Mouse (Mus musculus): ENCODE data around the gene H2-T22. TPM values are rescaled to one million over a fixed set of nuclear protein-coding genes. Genes with fewer than 3 reads are reported as not detected.

H2-T22 gene
- polyA plus RNA-seq, 1 experiment from 2014 or later = 5.9 TPM

- no peak for ATAC-seq (ENCODE audit: low read depth)
- H3K27ac ChIP-seq (ENCODE audit: low read depth, low read length) = no peak overlapping the region
- no peak overlapping the region for H3K9ac ChIP-seq (replicated peaks; ENCODE audit: low read depth, low read length)
- no peak overlapping the region for H3K4me3 ChIP-seq (ENCODE audit: low read depth, low read length)
- no peaks in the 10 kb centered on the region for H3K4me1 ChIP-seq (ENCODE audit: control insufficient read depth, insufficient read depth, low read length)
- WGBS = 97% methylated on average over 6 of the region's 6 CpGs
- no peaks in the 10 kb centered on the region for H3K36me3 ChIP-seq (ENCODE audit: control insufficient read depth, insufficient read depth, low read length)
- no peaks in the 10 kb centered on the region for H3K27me3 ChIP-seq (ENCODE audit: control insufficient read depth, insufficient read depth, low read length)
- H3K4me2 ChIP-seq (ENCODE audit: low read depth, low read length) = no peak overlapping the region
- H3K9me3 ChIP-seq (ENCODE audit: control insufficient read depth, low read length) = no peaks in the 10 kb centered on the region
Measured at GRCm38 (mm10) chr17:36001966-36002365, 40.6 kb downstream of the H2-T22 start.

GRCm38 (mm10) chr17:36001121-36001897 is 41.2 kb downstream of the H2-T22 start:
- H3K4me1 ChIP-seq (ENCODE audit: control insufficient read depth, insufficient read depth, low read length) = 0 out of 2 replicates have a peak, but pooled peaks cover under 1% of the 10 kb centered on the region
- 91% methylated on average over 12 of the region's 12 CpGs for WGBS
- no peak for ATAC-seq (ENCODE audit: low read depth)
- no peaks in the 10 kb centered on the region for H3K27me3 ChIP-seq (ENCODE audit: control insufficient read depth, insufficient read depth, low read length)
- H3K9me3 ChIP-seq (ENCODE audit: control insufficient read depth, low read length) = no peaks in the 10 kb centered on the region
- no peak overlapping the region for H3K4me3 ChIP-seq (ENCODE audit: low read depth, low read length)
- H3K27ac ChIP-seq (ENCODE audit: low read depth, low read length) = no peak overlapping the region
- no peak overlapping the region for H3K4me2 ChIP-seq (ENCODE audit: low read depth, low read length)
- H3K9ac ChIP-seq (replicated peaks; ENCODE audit: low read depth, low read length) = no peak overlapping the region
- H3K36me3 ChIP-seq (ENCODE audit: control insufficient read depth, insufficient read depth, low read length) = no peaks in the 10 kb centered on the region

- H3K27me3 ChIP-seq (ENCODE audit: control insufficient read depth, insufficient read depth, low read length) = no peaks in the 10 kb centered on the region
- 88% methylated on average over 4 of the region's 4 CpGs for WGBS
- H3K27ac ChIP-seq (ENCODE audit: low read depth, low read length) = no peak overlapping the region
- no peak overlapping the region for H3K4me2 ChIP-seq (ENCODE audit: low read depth, low read length)
- 0 out of 2 replicates have a peak, but pooled peaks cover 4% of the 10 kb centered on the region for H3K4me1 ChIP-seq (ENCODE audit: control insufficient read depth, insufficient read depth, low read length)
- no peak overlapping the region for H3K9ac ChIP-seq (replicated peaks; ENCODE audit: low read depth, low read length)
- no peak for ATAC-seq (ENCODE audit: low read depth)
- H3K9me3 ChIP-seq (ENCODE audit: control insufficient read depth, low read length) = no peaks in the 10 kb centered on the region
- H3K4me3 ChIP-seq (ENCODE audit: low read depth, low read length) = no peak overlapping the region
- H3K36me3 ChIP-seq (ENCODE audit: control insufficient read depth, insufficient read depth, low read length) = no peaks in the 10 kb centered on the region
Measured at GRCm38 (mm10) chr17:36000349-36000748, 42.2 kb downstream of the H2-T22 start.

DNA sequence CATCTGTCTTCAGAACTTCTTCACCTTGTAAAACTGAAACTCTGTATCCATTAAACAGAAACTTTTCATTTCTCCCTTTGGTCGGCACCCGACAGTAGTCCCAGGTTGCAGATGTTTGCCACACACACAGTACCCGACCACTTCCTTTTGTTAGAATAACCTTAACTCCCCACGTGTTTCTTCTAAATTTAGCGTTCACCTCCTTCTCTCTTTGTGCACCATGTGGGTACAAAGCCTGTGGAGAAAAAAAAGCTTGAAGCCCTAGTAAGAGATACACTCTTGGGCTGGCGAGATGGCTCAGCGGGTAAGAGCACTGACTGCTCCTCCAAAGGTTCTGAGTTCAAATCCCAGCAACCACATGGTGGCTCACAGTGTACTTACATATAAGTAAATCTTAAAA is 43.2 kb downstream of the H2-T22 start:
- H3K4me3 ChIP-seq (ENCODE audit: low read depth, low read length) = no peak overlapping the region
- WGBS = 88% methylated on average over 7 of the region's 7 CpGs
- ATAC-seq (ENCODE audit: low read depth) = no peak
- 0 out of 2 replicates have a peak, but pooled peaks cover 4% of the 10 kb centered on the region for H3K4me1 ChIP-seq (ENCODE audit: control insufficient read depth, insufficient read depth, low read length)
- H3K27ac ChIP-seq (ENCODE audit: low read depth, low read length) = no peak overlapping the region
- no peaks in the 10 kb centered on the region for H3K9me3 ChIP-seq (ENCODE audit: control insufficient read depth, low read length)
- no peak overlapping the region for H3K9ac ChIP-seq (replicated peaks; ENCODE audit: low read depth, low read length)
- H3K36me3 ChIP-seq (ENCODE audit: control insufficient read depth, insufficient read depth, low read length) = no peaks in the 10 kb centered on the region
- H3K4me2 ChIP-seq (ENCODE audit: low read depth, low read length) = no peak overlapping the region
- H3K27me3 ChIP-seq (ENCODE audit: control insufficient read depth, insufficient read depth, low read length) = no peaks in the 10 kb centered on the region

- H3K4me2 ChIP-seq (ENCODE audit: low read depth, low read length) = no peak overlapping the region
- no peaks in the 10 kb centered on the region for H3K27me3 ChIP-seq (ENCODE audit: control insufficient read depth, insufficient read depth, low read length)
- H3K9me3 ChIP-seq (ENCODE audit: control insufficient read depth, low read length) = no peaks in the 10 kb centered on the region
- H3K36me3 ChIP-seq (ENCODE audit: control insufficient read depth, insufficient read depth, low read length) = no peaks in the 10 kb centered on the region
- 0 out of 2 replicates have a peak, but pooled peaks cover 4% of the 10 kb centered on the region for H3K4me1 ChIP-seq (ENCODE audit: control insufficient read depth, insufficient read depth, low read length)
- no peak overlapping the region for H3K27ac ChIP-seq (ENCODE audit: low read depth, low read length)
- 98% methylated on average over 6 of the region's 6 CpGs for WGBS
- no peak for ATAC-seq (ENCODE audit: low read depth)
- no peak overlapping the region for H3K4me3 ChIP-seq (ENCODE audit: low read depth, low read length)
- no peak overlapping the region for H3K9ac ChIP-seq (replicated peaks; ENCODE audit: low read depth, low read length)
Measured at GRCm38 (mm10) chr17:35998545-35999305, 43.8 kb downstream of the H2-T22 start.

DNA sequence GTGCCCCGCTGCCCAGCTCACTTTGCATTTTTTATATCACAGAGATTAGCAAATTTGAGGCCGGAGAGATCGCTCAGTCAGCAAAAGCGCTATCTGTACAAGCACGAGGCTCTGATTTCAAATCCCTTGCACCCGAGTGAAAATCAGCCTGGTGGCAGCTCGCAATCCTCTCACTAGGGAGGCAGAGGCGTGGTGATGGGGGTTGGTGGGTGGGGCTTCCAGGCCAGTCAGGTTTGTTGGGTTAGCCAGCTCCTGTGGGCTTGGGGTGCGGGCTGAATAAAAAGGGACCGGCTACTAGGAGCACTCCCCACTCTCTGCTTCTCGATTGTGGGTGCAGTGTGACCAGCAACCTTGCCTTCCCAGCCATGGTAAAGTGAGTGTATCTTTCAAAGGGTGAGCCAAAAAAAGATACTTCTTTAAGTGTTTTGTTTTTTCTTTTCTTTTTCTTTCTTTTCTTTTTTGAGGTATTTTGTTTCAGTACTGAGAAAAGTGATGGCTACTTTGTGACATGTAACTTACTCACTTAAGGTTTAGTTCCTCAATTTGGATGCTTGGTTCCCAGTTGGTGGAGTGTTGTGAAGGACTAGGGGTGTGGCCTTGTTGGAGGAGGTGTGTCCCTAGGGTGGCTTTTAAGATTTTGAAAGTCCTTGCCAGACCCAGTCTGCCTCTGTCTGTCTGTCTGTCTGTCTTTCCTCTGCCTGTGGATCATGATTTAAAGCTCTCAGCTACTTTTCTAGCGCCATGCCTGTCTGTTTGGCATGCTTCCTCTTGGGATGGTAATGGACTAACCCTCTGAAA is 44.6 kb downstream of the H2-T22 start:
- no peak for ATAC-seq (ENCODE audit: low read depth)
- no peaks in the 10 kb centered on the region for H3K36me3 ChIP-seq (ENCODE audit: control insufficient read depth, insufficient read depth, low read length)
- no peak overlapping the region for H3K27ac ChIP-seq (ENCODE audit: low read depth, low read length)
- 0 out of 2 replicates have a peak, but pooled peaks cover 4% of the 10 kb centered on the region for H3K4me1 ChIP-seq (ENCODE audit: control insufficient read depth, insufficient read depth, low read length)
- H3K4me2 ChIP-seq (ENCODE audit: low read depth, low read length) = no peak overlapping the region
- H3K9ac ChIP-seq (replicated peaks; ENCODE audit: low read depth, low read length) = no peak overlapping the region
- no peaks in the 10 kb centered on the region for H3K27me3 ChIP-seq (ENCODE audit: control insufficient read depth, insufficient read depth, low read length)
- no peaks in the 10 kb centered on the region for H3K9me3 ChIP-seq (ENCODE audit: control insufficient read depth, low read length)
- 59% methylated on average over 12 of the region's 12 CpGs for WGBS
- no peak overlapping the region for H3K4me3 ChIP-seq (ENCODE audit: low read depth, low read length)

DNA sequence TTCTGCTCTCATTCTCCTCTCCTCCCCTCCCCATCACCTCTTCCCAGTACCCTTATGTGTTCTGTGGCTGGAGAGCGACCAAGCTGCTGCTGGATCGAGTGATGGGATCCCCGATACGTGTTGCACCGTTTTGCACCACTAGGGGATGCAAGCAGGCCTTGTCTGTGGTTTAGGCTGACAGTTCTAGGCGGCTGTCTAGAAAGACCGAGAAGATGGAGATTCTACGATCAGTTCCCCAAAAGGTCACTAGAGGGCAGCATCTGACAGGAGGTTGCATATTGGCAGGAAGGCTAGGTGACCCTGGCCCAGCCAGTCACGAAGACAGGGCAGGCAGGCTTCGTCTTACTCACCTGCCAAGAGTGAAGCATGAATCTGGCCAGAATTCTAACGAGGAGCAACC is 45.6 kb downstream of the H2-T22 start:
- 5% methylated on average over 11 of the region's 11 CpGs for WGBS
- Histone ChIP-seq H3K4me1 (ENCODE audit: control insufficient read depth, insufficient read depth, low read length) (0 out of 2 replicates have a peak, but pooled peaks cover 4% of the 10 kb centered on the region), H3K27me3 (ENCODE audit: control insufficient read depth, insufficient read depth, low read length) (no peaks in the 10 kb centered on the region), H3K9ac (replicated peaks; ENCODE audit: low read depth, low read length) (no peak overlapping the region), H3K36me3 (ENCODE audit: control insufficient read depth, insufficient read depth, low read length) (no peaks in the 10 kb centered on the region), H3K9me3 (ENCODE audit: control insufficient read depth, low read length) (no peaks in the 10 kb centered on the region), H3K4me3 (ENCODE audit: low read depth, low read length) (no peak overlapping the region), H3K27ac (ENCODE audit: low read depth, low read length) (no peak overlapping the region), H3K4me2 (ENCODE audit: low read depth, low read length) (peak overlapping the region; percentile 11; the same call in 1 of the 2 replicates)
- peak; percentile 72 for ATAC-seq (ENCODE audit: low read depth)

DNA sequence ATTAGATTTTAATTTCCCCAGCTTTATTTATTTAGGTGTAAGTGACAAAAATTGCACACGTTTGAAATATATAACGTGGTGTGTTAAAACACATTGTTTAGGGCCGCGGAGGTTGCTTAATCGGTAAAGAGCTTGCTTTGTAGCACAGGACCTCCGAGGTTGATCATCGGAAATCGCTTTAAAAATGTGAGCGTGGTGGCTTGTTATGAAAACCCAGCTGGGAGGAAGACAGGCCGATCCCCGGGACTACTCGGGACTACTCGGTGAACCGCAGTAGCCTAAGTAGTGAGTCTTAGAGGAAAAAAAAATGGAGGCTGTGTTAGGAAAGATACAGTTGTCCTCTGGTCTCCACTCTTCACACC is 47.7 kb downstream of the H2-T22 start:
- Histone ChIP-seq H3K4me3 (ENCODE audit: low read depth, low read length) (peak overlapping the region; percentile 61), H3K4me2 (ENCODE audit: low read depth, low read length) (peak overlapping the region; percentile 46), H3K4me1 (ENCODE audit: control insufficient read depth, insufficient read depth, low read length) (0 out of 2 replicates have a peak, but pooled peaks cover 4% of the 10 kb centered on the region), H3K9me3 (ENCODE audit: control insufficient read depth, low read length) (no peaks in the 10 kb centered on the region), H3K36me3 (ENCODE audit: control insufficient read depth, insufficient read depth, low read length) (no peaks in the 10 kb centered on the region), H3K27ac (ENCODE audit: low read depth, low read length) (no peak overlapping the region), H3K9ac (replicated peaks; ENCODE audit: low read depth, low read length) (peak overlapping the region; percentile 60), H3K27me3 (ENCODE audit: control insufficient read depth, insufficient read depth, low read length) (no peaks in the 10 kb centered on the region)
- 3% methylated on average over 14 of the region's 14 CpGs for WGBS
- no peak for ATAC-seq (ENCODE audit: low read depth)
